Mouse (Mus musculus) stomach, postnatal 0 days (tissue): ENCODE measurements at regions not wholly inside any gene's neighbourhood (a gene's known extent, or its start where the extent isn't known, plus 50 kb on each side); places are given as distances from the start of the nearest gene placed in this dataset.
A peak's percentile ranks its signal among the peaks of the same experiment; 100 is the strongest.

Source experiments
- ATAC-seq: fragments of 200-750 bp; cut with Nextera tagmentation; 2 replicates; pipeline ENCODE4 v1.8.0; 2017; ENCODE audit not compliant: low FRiP score, low TSS enrichment
- DNase-seq: peaks from one replicate; pipeline ENCODE4 v3.0.0-alpha.2; 2016; ENCODE audit warnings: low spot score
- H3K27ac ChIP-seq: fragments of 300-500 bp; sonication (generic); replicated peaks from 2 replicates; pipeline ENCODE4 v1.5.1; 2014; ENCODE audit warnings: mild to moderate bottlenecking, control low read depth
- H3K27me3 ChIP-seq: fragments of 300-500 bp; sonication (generic); 2 replicates; pipeline ENCODE4 v1.6.1; 2014; ENCODE audit warnings: low read length; ENCODE audit not compliant: control insufficient read depth, insufficient read depth
- H3K36me3 ChIP-seq: fragments of 300-500 bp; sonication (generic); 2 replicates; pipeline ENCODE4 v1.6.1; 2014; ENCODE audit warnings: low read length, mixed read lengths; ENCODE audit not compliant: control insufficient read depth, insufficient read depth
- H3K4me1 ChIP-seq: fragments of 300-500 bp; sonication (generic); replicated peaks from 2 replicates; pipeline ENCODE4 v1.6.1; 2014; ENCODE audit warnings: antibody characterized with exemption; ENCODE audit not compliant: control insufficient read depth, insufficient read depth
- H3K4me2 ChIP-seq: fragments of 300-500 bp; sonication (generic); replicated peaks from 2 replicates; pipeline ENCODE4 v1.6.1; 2014; ENCODE audit warnings: low read depth, mild to moderate bottlenecking, control low read depth, moderate library complexity
- H3K4me3 ChIP-seq: fragments of 300-500 bp; sonication (generic); 2 replicates; pipeline ENCODE4 v1.5.1; 2014; ENCODE audit warnings: low read depth, low read length, control low read depth
- H3K9ac ChIP-seq: fragments of 300-500 bp; sonication (generic); 2 replicates; pipeline ENCODE4 v1.6.1; 2014; ENCODE audit warnings: mild to moderate bottlenecking, low read length, control low read depth, mixed read lengths
- H3K9me3 ChIP-seq: fragments of 300-500 bp; sonication (generic); 2 replicates; pipeline ENCODE4 v1.6.1; 2016; ENCODE audit warnings: low read length; ENCODE audit not compliant: control insufficient read depth
- CTCF ChIP-seq: IDR thresholded peaks from 2 replicates; pipeline ENCODE4 v1.5.1; 2016; ENCODE audit warnings: antibody characterized with exemption, low read depth, mild to moderate bottlenecking, moderate library complexity
- EP300 ChIP-seq: optimal IDR thresholded peaks from 2 replicates; pipeline ENCODE3; 2016; ENCODE audit warnings: antibody characterized with exemption
- WGBS: fragments of 180-500 bp; shearing (Covaris S2); extraction: QIAGEN DNeasy Blood & Tissue Kit; methylation state at CpG from one replicate; pipeline ENCODE4 v1.1.7; 2014; 5-methylcytosine and 5-hydroxymethylcytosine counted together

- ATAC-seq = no peak
These were observed 90.1 kb upstream of the Vps8 start for GRCm38 (mm10) chr16:21332862-21333222.

GRCm38 (mm10) chr16:21333223-21333951, 89.5 kb upstream of the Vps8 start:
- Histone ChIP-seq H3K36me3 (no peaks in the 10 kb centered on the region), H3K27ac (peak overlapping the region; percentile 93), H3K4me1 (peaks cover under 1% of the 10 kb centered on the region; the same call in 1 of the 2 replicates), H3K9me3 (no peaks in the 10 kb centered on the region), H3K4me3 (peak overlapping the region; percentile 60), H3K27me3 (no peaks in the 10 kb centered on the region), H3K4me2 (peak overlapping the region; percentile 78), H3K9ac (peak overlapping the region; percentile 76)
- peak; percentile 94 for ATAC-seq
- peak; percentile 95 for DNase-seq
- TF ChIP-seq CTCF (peak; percentile 28; the same call in 1 of the 2 replicates), EP300 (no peak)
- under 1% methylated on average over 44 of the region's 44 CpGs for WGBS

More at GRCm38 (mm10) chr16:21332862-21333222, 90.1 kb upstream of the Vps8 start:
- H3K36me3 ChIP-seq = no peaks in the 10 kb centered on the region
- peak overlapping the region; percentile 93 for H3K27ac ChIP-seq
- H3K4me3 ChIP-seq = peak overlapping the region; percentile 60
- TF ChIP-seq CTCF (no peak), EP300 (no peak)
- H3K4me1 ChIP-seq = no peaks in the 10 kb centered on the region
- H3K4me2 ChIP-seq = peak overlapping the region; percentile 78
- WGBS = under 1% methylated on average over 14 of the region's 14 CpGs
- no peak for DNase-seq
- H3K9me3 ChIP-seq = no peaks in the 10 kb centered on the region
- no peaks in the 10 kb centered on the region for H3K27me3 ChIP-seq
- H3K9ac ChIP-seq = peak overlapping the region; percentile 76

- Histone ChIP-seq H3K36me3 (no peaks in the 10 kb centered on the region), H3K4me3 (no peak overlapping the region), H3K4me1 (peaks cover 19% of the 10 kb centered on the region), H3K27me3 (no peaks in the 10 kb centered on the region), H3K9ac (no peak overlapping the region), H3K27ac (peak overlapping the region; percentile 92), H3K9me3 (no peaks in the 10 kb centered on the region), H3K4me2 (peak overlapping the region; percentile 42; the same call in 1 of the 2 replicates)
- no peak for TF ChIP-seq CTCF
- TF ChIP-seq EP300 = no peak
- peak; percentile 28 for DNase-seq
- peak; percentile 45; the same call in 1 of the 2 replicates for ATAC-seq
- 31% methylated on average over 6 of the region's 6 CpGs for WGBS
These were observed 83.9 kb upstream of the Vps8 start for GRCm38 (mm10) chr16:21339061-21339459.

- H3K4me3 ChIP-seq = no peak overlapping the region
- H3K36me3 ChIP-seq = no peaks in the 10 kb centered on the region
- H3K4me1 ChIP-seq = peaks cover 19% of the 10 kb centered on the region
- H3K9me3 ChIP-seq = no peaks in the 10 kb centered on the region
- WGBS = 8% methylated on average over 11 of the region's 11 CpGs
- no peaks in the 10 kb centered on the region for H3K27me3 ChIP-seq
- DNase-seq (peak; percentile 61), ATAC-seq (peak; percentile 85)
- peak overlapping the region; percentile 42; the same call in 1 of the 2 replicates for H3K4me2 ChIP-seq
- TF ChIP-seq EP300 = no peak
- TF ChIP-seq CTCF = no peak
- H3K27ac ChIP-seq = peak overlapping the region; percentile 92
- peak overlapping the region; percentile 48 for H3K9ac ChIP-seq
These were observed 83.3 kb upstream of the Vps8 start for GRCm38 (mm10) chr16:21339460-21340081.

- ATAC-seq = no peak
- no peak overlapping the region for H3K4me3 ChIP-seq
- 32% methylated on average over 7 of the region's 7 CpGs for WGBS
These were observed 82.8 kb upstream of the Vps8 start for GRCm38 (mm10) chr16:21340136-21340535.

GRCm38 (mm10) chr16:21349869-21350268, 73.0 kb upstream of the Vps8 start:
- no peak for TF ChIP-seq EP300
- TF ChIP-seq CTCF = peak; percentile 51
- DNase-seq (no peak), ATAC-seq (no peak)
- no peak overlapping the region for H3K4me2 ChIP-seq
- H3K4me1 ChIP-seq = no peaks in the 10 kb centered on the region
- no peak overlapping the region for H3K27ac ChIP-seq
- H3K9me3 ChIP-seq = no peaks in the 10 kb centered on the region
- no peak overlapping the region for H3K9ac ChIP-seq
- no peaks in the 10 kb centered on the region for H3K36me3 ChIP-seq
- no peak overlapping the region for H3K4me3 ChIP-seq
- 73% methylated on average over 1 of the region's 1 CpGs for WGBS
- no peaks in the 10 kb centered on the region for H3K27me3 ChIP-seq

More at GRCm38 (mm10) chr16:21340136-21340535, 82.8 kb upstream of the Vps8 start:
- TF ChIP-seq CTCF = no peak
- TF ChIP-seq EP300 = no peak
- no peak overlapping the region for H3K4me2 ChIP-seq
- H3K9me3 ChIP-seq = no peaks in the 10 kb centered on the region
- H3K9ac ChIP-seq = no peak overlapping the region
- H3K27ac ChIP-seq = peak overlapping the region; percentile 92
- DNase-seq = peak; percentile 54
- H3K27me3 ChIP-seq = no peaks in the 10 kb centered on the region
- H3K4me1 ChIP-seq = peaks cover 19% of the 10 kb centered on the region
- no peaks in the 10 kb centered on the region for H3K36me3 ChIP-seq
